Mouse (Mus musculus) kidney, adult 2 months (tissue): ENCODE measurements around the gene Zfp606.

Experiments used
- CTCF ChIP-seq: fragments of 200-500 bp; conservative IDR thresholded peaks from 2 replicates; pipeline ENCODE4 v1.5.1; 2011; ENCODE audit warnings: low read depth, mild to moderate bottlenecking, control low read depth, low read length, moderate library complexity, mixed read lengths; ENCODE audit not compliant: insufficient read depth, insufficient read length
- POLR2A ChIP-seq: fragments of 200-500 bp; IDR thresholded peaks from one replicate; pipeline ENCODE4 v1.6.1; 2011; ENCODE audit warnings: low read depth, low read length, control low read depth

DNA sequence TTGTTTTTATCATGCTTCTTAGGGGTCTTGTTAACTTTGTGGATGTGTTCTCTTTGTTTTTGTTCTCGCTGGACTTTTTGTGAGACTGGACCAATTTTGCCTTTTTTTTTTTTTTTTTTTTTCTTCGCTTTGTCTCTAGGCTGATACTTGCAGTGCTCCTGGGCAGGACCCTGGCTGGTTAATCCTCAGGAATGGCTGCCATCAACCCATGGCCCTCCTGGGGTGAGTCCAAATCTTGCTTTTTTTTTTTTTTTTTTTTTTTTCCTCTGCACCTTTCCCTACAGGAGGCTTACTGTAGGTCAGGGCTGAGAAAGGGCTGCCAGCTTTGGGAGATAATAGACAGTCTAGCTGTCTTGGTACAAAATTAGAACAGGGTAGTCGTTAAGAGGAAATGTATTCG is 1.4 kb downstream of the Zfp606 start:
- TF ChIP-seq CTCF (no peak), POLR2A (no peak)
